Mouse (Mus musculus) intestine, embryonic 14.5 days (tissue): Measurements from ENCODE around the gene Plpp7. TPM values are rescaled to one million over a fixed set of nuclear protein-coding genes. Genes with fewer than 3 reads are reported as not detected.

Experiments
- ATAC-seq: fragments of 200-750 bp; cut with Nextera tagmentation; replicated peaks from 2 replicates; pipeline ENCODE4 v1.8.0; 2017; ENCODE audit warnings: low read depth, moderate number of reproducible peaks, moderate TSS enrichment, moderate library complexity; ENCODE audit not compliant: low FRiP score, low TSS enrichment
- DNase-seq: peaks from one replicate; pipeline ENCODE4 v3.0.0-alpha.2; 2018; ENCODE audit warnings: low spot score
- H3K27ac ChIP-seq: fragments of 300-500 bp; sonication (generic); 2 replicates; pipeline ENCODE4 v1.5.1; 2014; ENCODE audit warnings: low read depth, mild to moderate bottlenecking, control low read depth
- H3K27me3 ChIP-seq: fragments of 300-500 bp; sonication (generic); replicated peaks from 2 replicates; pipeline ENCODE4 v1.6.1; 2014; ENCODE audit warnings: low read length, control low read depth; ENCODE audit not compliant: control insufficient read depth, insufficient read depth
- H3K36me3 ChIP-seq: fragments of 300-500 bp; sonication (generic); 2 replicates; pipeline ENCODE4 v1.6.1; 2014; ENCODE audit warnings: low read length, control low read depth; ENCODE audit not compliant: control insufficient read depth, insufficient read depth
- H3K4me1 ChIP-seq: fragments of 300-500 bp; sonication (generic); replicated peaks from 2 replicates; pipeline ENCODE4 v1.6.1; 2014; ENCODE audit warnings: low read length, control low read depth, mixed read lengths; ENCODE audit not compliant: control insufficient read depth, insufficient read depth
- H3K4me2 ChIP-seq: fragments of 300-500 bp; sonication (generic); 2 replicates; pipeline ENCODE4 v1.6.1; 2014; ENCODE audit warnings: low read length
- H3K4me3 ChIP-seq: fragments of 300-500 bp; sonication (generic); 2 replicates; pipeline ENCODE4 v1.5.1; 2014; ENCODE audit warnings: low read depth, low read length, control low read depth, mixed read lengths
- H3K9ac ChIP-seq: fragments of 300-500 bp; sonication (generic); 2 replicates; pipeline ENCODE4 v1.6.1; 2014; ENCODE audit warnings: mild to moderate bottlenecking, low read length
- H3K9me3 ChIP-seq: fragments of 300-500 bp; sonication (generic); 2 replicates; pipeline ENCODE4 v1.6.1; 2016; ENCODE audit warnings: low read length, control low read depth; ENCODE audit not compliant: control insufficient read depth
- WGBS: fragments of 180-500 bp; shearing (Covaris S2); extraction: QIAGEN DNeasy Blood & Tissue Kit; methylation state at CpG from one replicate; pipeline ENCODE4 v1.1.7; 2014; 5-methylcytosine and 5-hydroxymethylcytosine counted together
- polyA plus RNA-seq: library from polyadenylated mRNA; unstranded; fragments of >200 nt; fragmentation: Nextera tagmentation; extraction: Ambion mirVana; gene quantifications from 2 replicates; pipeline ENCODE4 v1.2.1, GENCODE M21; 2014

Plpp7 gene
- polyA plus RNA-seq, 1 experiment from 2014 or later, result 4.8 TPM

DNA sequence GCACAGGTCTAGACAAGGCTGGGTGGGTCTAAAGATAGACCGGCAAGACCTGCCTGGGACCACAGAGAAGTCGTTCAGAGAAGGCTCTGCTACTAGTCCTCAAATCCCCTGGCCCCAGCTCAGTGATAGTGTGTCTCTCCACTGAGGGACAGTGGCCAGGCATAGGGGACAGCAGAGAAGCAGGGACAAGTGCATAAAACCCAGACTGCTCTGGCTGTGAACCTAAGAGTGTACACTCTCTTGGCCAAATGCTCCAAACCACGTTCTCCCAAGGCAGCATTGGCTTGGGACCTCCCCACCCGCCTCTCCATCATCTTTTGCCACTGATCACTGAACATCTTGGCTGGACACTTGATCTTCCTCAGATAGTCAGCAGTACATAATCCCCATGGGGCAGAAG, 7.7 kb upstream of the Plpp7 start:
- Histone ChIP-seq H3K27ac (no peak overlapping the region), H3K27me3 (peaks cover 57% of the 10 kb centered on the region), H3K4me3 (no peak overlapping the region), H3K4me2 (no peak overlapping the region), H3K36me3 (no peaks in the 10 kb centered on the region), H3K9ac (no peak overlapping the region), H3K9me3 (no peaks in the 10 kb centered on the region), H3K4me1 (0 out of 2 replicates have a peak, but pooled peaks cover 5% of the 10 kb centered on the region)
- ATAC-seq (no peak), DNase-seq (no peak)
- WGBS, result 64% methylated on average over 4 of the region's 4 CpGs

DNA sequence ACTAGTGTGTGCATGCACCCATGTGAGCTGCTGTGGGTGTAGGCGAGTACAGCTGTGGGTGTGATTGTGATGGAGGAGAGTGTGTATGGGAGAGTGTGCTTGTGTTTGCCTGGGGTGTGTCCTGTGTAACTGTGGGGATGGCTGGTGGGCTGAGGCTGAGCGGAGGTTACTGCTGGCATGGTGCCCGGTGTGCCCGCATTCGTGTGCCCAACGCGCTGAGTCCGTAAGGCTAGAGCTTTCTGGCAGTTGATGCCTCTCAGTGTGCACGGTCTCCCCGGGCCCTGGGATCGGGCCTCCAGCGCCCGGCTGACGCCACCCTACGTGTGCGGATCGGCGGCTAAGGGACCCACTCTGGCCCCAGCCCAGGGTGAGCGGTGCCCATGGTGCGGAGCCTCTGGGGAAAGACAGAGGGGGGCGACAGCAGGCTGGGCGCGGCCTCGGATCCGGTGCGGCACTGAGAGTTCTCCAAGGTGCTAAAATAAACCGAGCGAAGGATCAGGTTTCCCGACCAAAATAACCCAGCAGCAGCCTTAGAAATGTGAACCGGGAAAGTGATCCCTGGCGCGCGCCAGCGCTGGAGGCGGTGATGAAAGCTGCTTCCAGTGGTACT, 6.9 kb upstream of the Plpp7 start:
- no peak for DNase-seq
- ATAC-seq, result no peak
- no peak overlapping the region for H3K27ac ChIP-seq
- no peak overlapping the region for H3K9ac ChIP-seq
- H3K4me1 ChIP-seq, result 0 out of 2 replicates have a peak, but pooled peaks cover 5% of the 10 kb centered on the region
- no peaks in the 10 kb centered on the region for H3K36me3 ChIP-seq
- H3K4me3 ChIP-seq, result 0 out of 2 replicates have a peak overlapping the region, but pooled peaks have one; percentile 15
- H3K27me3 ChIP-seq, result peaks cover 48% of the 10 kb centered on the region
- H3K9me3 ChIP-seq, result no peaks in the 10 kb centered on the region
- WGBS, result 7% methylated on average over 35 of the region's 35 CpGs
- peak overlapping the region; percentile 42 for H3K4me2 ChIP-seq

DNA sequence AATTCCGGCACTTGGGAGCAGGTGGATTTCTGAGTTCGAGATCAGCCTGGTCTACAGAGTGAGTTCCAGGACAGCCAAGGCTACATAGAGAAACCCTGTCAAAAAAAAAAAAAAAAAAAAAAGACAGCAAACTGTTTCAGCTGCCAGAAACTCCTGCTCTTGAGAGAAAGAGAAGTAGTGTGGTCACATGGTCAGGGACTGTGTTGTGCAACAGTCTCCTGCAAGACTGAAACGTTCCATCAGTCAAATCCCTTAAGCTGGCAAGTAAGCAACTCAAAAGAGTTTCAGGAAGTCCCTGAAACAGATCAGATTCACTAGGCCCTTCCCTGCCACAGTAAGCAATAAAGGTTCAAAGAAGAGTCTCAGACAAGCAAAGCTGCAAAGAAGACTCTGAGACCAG, 5.7 kb upstream of the Plpp7 start:
- no peaks in the 10 kb centered on the region for H3K36me3 ChIP-seq
- H3K9me3 ChIP-seq, result no peaks in the 10 kb centered on the region
- no peak for ATAC-seq
- no peak overlapping the region for H3K4me2 ChIP-seq
- H3K9ac ChIP-seq, result no peak overlapping the region
- no peak overlapping the region for H3K27ac ChIP-seq
- no peak overlapping the region for H3K4me3 ChIP-seq
- no peak for DNase-seq
- WGBS, result 74% methylated on average over 3 of the region's 3 CpGs
- H3K4me1 ChIP-seq, result no peaks in the 10 kb centered on the region
- H3K27me3 ChIP-seq, result peaks cover 41% of the 10 kb centered on the region

- no peaks in the 10 kb centered on the region for H3K36me3 ChIP-seq
- peaks cover 37% of the 10 kb centered on the region for H3K27me3 ChIP-seq
- no peak overlapping the region for H3K27ac ChIP-seq
- no peak overlapping the region for H3K9ac ChIP-seq
- no peak overlapping the region for H3K4me3 ChIP-seq
- H3K4me2 ChIP-seq, result no peak overlapping the region
- DNase-seq, result no peak
- no peaks in the 10 kb centered on the region for H3K9me3 ChIP-seq
- ATAC-seq, result no peak
- WGBS, result 83% methylated on average over 2 of the region's 2 CpGs
- H3K4me1 ChIP-seq, result no peaks in the 10 kb centered on the region
These were observed 5.2 kb upstream of the Plpp7 start for GRCm38 (mm10) chr2:32090145-32090544.

- Histone ChIP-seq H3K27me3 (peaks cover 24% of the 10 kb centered on the region), H3K36me3 (no peaks in the 10 kb centered on the region), H3K9ac (no peak overlapping the region), H3K9me3 (no peaks in the 10 kb centered on the region), H3K4me2 (no peak overlapping the region), H3K4me1 (peaks cover 8% of the 10 kb centered on the region; the same call in 1 of the 2 replicates), H3K4me3 (no peak overlapping the region), H3K27ac (no peak overlapping the region)
- WGBS, result 47% methylated on average over 3 of the region's 3 CpGs
- ATAC-seq (no peak), DNase-seq (no peak)
These were observed 3.4 kb upstream of the Plpp7 start for GRCm38 (mm10) chr2:32091956-32092355.

DNA sequence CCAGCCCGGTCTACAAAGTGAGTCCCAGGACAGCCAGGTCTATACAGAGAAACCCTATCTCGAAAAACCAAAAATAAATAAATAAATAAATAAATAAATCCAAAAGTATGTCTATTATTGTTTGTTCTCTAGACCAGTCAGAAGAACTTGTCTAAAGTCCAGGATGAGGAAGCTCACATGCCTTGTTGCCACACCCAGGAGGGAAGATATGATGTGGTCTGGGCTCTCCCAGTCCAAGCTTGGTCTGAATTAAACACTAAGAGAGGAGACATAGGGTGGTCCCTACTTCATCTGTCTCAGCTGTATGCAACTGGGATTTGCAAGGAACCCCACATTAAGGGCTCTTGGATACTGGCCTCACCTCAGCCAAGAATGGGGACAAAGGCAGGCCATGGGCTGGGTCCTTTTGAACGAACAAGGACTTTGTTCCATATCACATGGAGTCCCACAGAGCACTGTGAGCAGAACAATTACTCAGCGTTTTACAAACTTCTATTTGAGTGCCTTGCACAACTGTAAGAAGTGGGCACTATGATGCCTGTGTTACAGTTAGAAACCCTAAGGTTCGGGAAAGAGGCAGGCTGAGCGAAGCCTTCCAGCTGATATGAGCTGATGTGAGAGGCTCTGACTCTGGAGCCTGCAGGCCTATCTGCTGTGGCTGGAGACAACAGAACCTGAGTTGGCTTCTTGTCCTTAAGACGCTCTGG, 1.2 kb upstream of the Plpp7 start:
- Histone ChIP-seq H3K4me3 (no peak overlapping the region), H3K9me3 (no peaks in the 10 kb centered on the region), H3K27ac (no peak overlapping the region), H3K9ac (no peak overlapping the region), H3K27me3 (peaks cover 6% of the 10 kb centered on the region; the same call in 1 of the 2 replicates), H3K4me1 (peaks cover 8% of the 10 kb centered on the region; the same call in 1 of the 2 replicates), H3K36me3 (no peaks in the 10 kb centered on the region), H3K4me2 (no peak overlapping the region)
- no peak for ATAC-seq
- 83% methylated on average over 7 of the region's 7 CpGs for WGBS
- no peak for DNase-seq

- no peaks in the 10 kb centered on the region for H3K36me3 ChIP-seq
- no peak for ATAC-seq
- H3K4me2 ChIP-seq, result peak overlapping the region; percentile 52
- H3K9me3 ChIP-seq, result no peaks in the 10 kb centered on the region
- 80% methylated on average over 10 of the region's 10 CpGs for WGBS
- H3K27ac ChIP-seq, result no peak overlapping the region
- peak overlapping the region; percentile 27 for H3K4me3 ChIP-seq
- H3K9ac ChIP-seq, result peak overlapping the region; percentile 28
- H3K4me1 ChIP-seq, result peaks cover 8% of the 10 kb centered on the region; the same call in 1 of the 2 replicates
- DNase-seq, result no peak
- no peaks in the 10 kb centered on the region for H3K27me3 ChIP-seq
These were observed 743 bp downstream of the Plpp7 start for GRCm38 (mm10) chr2:32096122-32096420.

- no peaks in the 10 kb centered on the region for H3K4me1 ChIP-seq
- DNase-seq (no peak), ATAC-seq (no peak)
- H3K27ac ChIP-seq, result no peak overlapping the region
- H3K27me3 ChIP-seq, result no peaks in the 10 kb centered on the region
- H3K9ac ChIP-seq, result no peak overlapping the region; the same call in 1 of the 2 replicates
- WGBS, result 47% methylated on average over 5 of the region's 5 CpGs
- H3K9me3 ChIP-seq, result no peaks in the 10 kb centered on the region
- H3K4me2 ChIP-seq, result no peak overlapping the region
- H3K36me3 ChIP-seq, result no peaks in the 10 kb centered on the region
- H3K4me3 ChIP-seq, result no peak overlapping the region
These were observed 7.6 kb downstream of the Plpp7 start for GRCm38 (mm10) chr2:32102944-32103343.

GRCm38 (mm10) chr2:32103557-32103956, 8.2 kb downstream of the Plpp7 start:
- no peak for ATAC-seq
- no peak overlapping the region for H3K9ac ChIP-seq
- no peak overlapping the region for H3K27ac ChIP-seq
- H3K27me3 ChIP-seq, result no peaks in the 10 kb centered on the region
- H3K36me3 ChIP-seq, result no peaks in the 10 kb centered on the region
- WGBS, result 73% methylated on average over 7 of the region's 7 CpGs
- no peaks in the 10 kb centered on the region for H3K9me3 ChIP-seq
- no peak overlapping the region for H3K4me2 ChIP-seq
- no peak overlapping the region for H3K4me3 ChIP-seq
- H3K4me1 ChIP-seq, result no peaks in the 10 kb centered on the region
- no peak for DNase-seq
